Mouse (Mus musculus) heart, adult 11 months (tissue): ENCODE results near the gene Slc25a13.

Source experiments
- DNase-seq: peaks from one replicate; pipeline ENCODE4 v3.0.0; 2022

The Slc25a13 gene

GRCm38 (mm10) chr6:6167339-6168126, 49.4 kb downstream of the Slc25a13 start:
- DNase-seq, result peak; percentile 88

- no peak for DNase-seq
Observed at GRCm38 (mm10) chr6:6162993-6163623, 53.9 kb downstream of the Slc25a13 start.

- DNase-seq, result peak; percentile 61
Observed at GRCm38 (mm10) chr6:6162146-6162545, 54.8 kb downstream of the Slc25a13 start.

GRCm38 (mm10) chr6:6160645-6161426, 56.1 kb downstream of the Slc25a13 start:
- DNase-seq, result peak; percentile 93

GRCm38 (mm10) chr6:6159221-6159859, 57.6 kb downstream of the Slc25a13 start:
- DNase-seq, result peak; percentile 76

GRCm38 (mm10) chr6:6153426-6153825, 63.5 kb downstream of the Slc25a13 start:
- DNase-seq, result peak; percentile 73

- peak; percentile 63 for DNase-seq
Observed at GRCm38 (mm10) chr6:6150811-6151210, 66.2 kb downstream of the Slc25a13 start.

GRCm38 (mm10) chr6:6149751-6150150, 67.2 kb downstream of the Slc25a13 start:
- peak; percentile 81 for DNase-seq

GRCm38 (mm10) chr6:6149329-6149728, 67.6 kb downstream of the Slc25a13 start:
- DNase-seq, result no peak

GRCm38 (mm10) chr6:6145412-6145811, 71.6 kb downstream of the Slc25a13 start:
- peak; percentile 64 for DNase-seq

- peak; percentile 39 for DNase-seq
Observed at GRCm38 (mm10) chr6:6143525-6143924, 73.4 kb downstream of the Slc25a13 start.

- no peak for DNase-seq
Observed at GRCm38 (mm10) chr6:6140370-6140769, 76.6 kb downstream of the Slc25a13 start.

GRCm38 (mm10) chr6:6139061-6139460, 77.9 kb downstream of the Slc25a13 start:
- DNase-seq, result peak; percentile 73

- DNase-seq, result peak; percentile 58
Observed at GRCm38 (mm10) chr6:6136812-6137211, 80.2 kb downstream of the Slc25a13 start.

GRCm38 (mm10) chr6:6134935-6135334, 82.0 kb downstream of the Slc25a13 start:
- DNase-seq, result peak; percentile 45

GRCm38 (mm10) chr6:6133556-6134050, 83.4 kb downstream of the Slc25a13 start:
- DNase-seq, result peak; percentile 91

GRCm38 (mm10) chr6:6132047-6132446, 84.9 kb downstream of the Slc25a13 start:
- peak; percentile 48 for DNase-seq

GRCm38 (mm10) chr6:6125620-6126019, 91.4 kb downstream of the Slc25a13 start:
- DNase-seq, result peak; percentile 1

GRCm38 (mm10) chr6:6121904-6122303, 95.1 kb downstream of the Slc25a13 start:
- no peak for DNase-seq

- DNase-seq, result peak; percentile 85
Observed at GRCm38 (mm10) chr6:6120841-6121240, 96.1 kb downstream of the Slc25a13 start.

- DNase-seq, result peak; percentile 53
Observed at GRCm38 (mm10) chr6:6115771-6116170, 101.2 kb downstream of the Slc25a13 start.

- peak; percentile 76 for DNase-seq
Observed at GRCm38 (mm10) chr6:6113776-6114175, 103.2 kb downstream of the Slc25a13 start.
